Mouse (Mus musculus): ENCODE results near the gene Nrm.
"Not testable (repeated sequence)": the region's sequence is repeated elsewhere in the genome, so short reads cannot be mapped to it uniquely, and the experiment has no call there.

GRCm38 (mm10) chr17:35839002-35839401 lies 22.1 kb upstream of the Nrm start:
- not testable (repeated sequence) for TF ChIP-seq CTCF (IDR thresholded peaks at IDR 0.05; ENCODE audit: control insufficient read depth, insufficient read depth, low read length); POLR2A (IDR thresholded peaks at IDR 0.05; ENCODE audit: borderline replicate concordance, control insufficient read depth, low read depth, low read length)
